Mouse (Mus musculus): Measurements from ENCODE around the gene Ttll1. TPM values are rescaled to one million over a fixed set of nuclear protein-coding genes. Genes with fewer than 3 reads are reported as not detected.

Ttll1 gene
- total and polyA plus RNA-seq, 2 experiments from 2014 or later, result 39.2 to 104 TPM

DNA sequence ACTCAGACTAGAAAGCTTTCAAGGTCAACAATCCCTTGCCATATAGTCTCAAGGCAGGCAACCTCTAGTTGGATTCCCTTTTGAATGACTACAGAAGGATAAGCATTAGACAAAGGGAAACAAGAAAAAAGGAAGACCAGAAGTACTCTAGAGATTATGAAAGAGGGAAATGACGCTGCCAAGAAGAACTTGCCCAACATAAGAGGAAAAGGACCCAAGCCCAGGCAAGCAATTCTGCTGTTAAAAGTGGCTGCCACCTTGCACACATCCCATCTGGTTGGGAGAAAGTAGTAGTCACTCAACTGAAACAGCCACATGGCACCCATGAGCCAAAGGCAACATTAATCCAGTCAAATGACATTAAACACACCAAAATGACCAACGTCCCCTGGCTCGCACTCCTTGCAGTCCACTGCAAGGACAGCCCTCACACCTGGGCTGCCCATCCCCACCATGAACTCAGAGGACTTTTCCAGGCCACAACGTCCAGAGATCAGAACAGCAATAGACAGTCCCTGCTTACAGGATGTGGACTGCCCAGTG, 68.1 kb downstream of the Ttll1 start:
- DNase-seq (ENCODE audit: low spot score), result no peak
- H3K9me3 ChIP-seq (ENCODE audit: low read length), result no peaks in the 10 kb centered on the region
- no peak overlapping the region for H3K4me3 ChIP-seq (ENCODE audit: low read length)
- H3K4me2 ChIP-seq (ENCODE audit: low read depth, low read length), result no peak overlapping the region
- H3K36me3 ChIP-seq (ENCODE audit: insufficient read depth, low read length), result no peaks in the 10 kb centered on the region
- no peaks in the 10 kb centered on the region for H3K27me3 ChIP-seq (ENCODE audit: insufficient read depth, low read length)
- H3K9ac ChIP-seq (replicated peaks; ENCODE audit: low read length), result no peak overlapping the region
- 87% methylated on average over 4 of the region's 4 CpGs for WGBS
- H3K27ac ChIP-seq, result no peak overlapping the region
- no peaks in the 10 kb centered on the region for H3K4me1 ChIP-seq (ENCODE audit: insufficient read depth, low read length)
- TF ChIP-seq CTCF (IDR thresholded peaks at IDR 0.05; ENCODE audit: low read depth), result no peak
- ATAC-seq, result no peak

DNA sequence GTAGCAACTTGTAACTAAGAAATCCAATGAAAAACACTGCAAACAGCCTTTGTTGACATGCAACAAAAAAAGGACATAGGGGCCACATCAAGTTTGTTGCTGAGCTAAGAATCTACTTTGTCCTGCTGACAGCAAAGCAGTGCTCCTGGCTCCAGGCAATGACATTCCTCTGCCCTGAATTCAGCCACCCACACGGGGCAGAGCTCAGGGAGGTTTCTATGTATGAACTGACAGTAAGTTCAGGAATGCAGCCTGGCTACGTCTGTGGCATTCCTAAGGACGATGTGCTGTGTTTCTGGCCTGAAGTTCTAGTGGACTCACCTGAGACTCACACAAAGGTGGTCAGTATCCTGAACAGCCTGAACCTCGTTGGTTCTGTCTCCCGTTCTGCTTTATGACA, 70.0 kb downstream of the Ttll1 start:
- no peak for TF ChIP-seq CTCF (IDR thresholded peaks at IDR 0.05; ENCODE audit: low read depth)
- Histone ChIP-seq H3K4me3 (ENCODE audit: low read length) (no peak overlapping the region), H3K36me3 (ENCODE audit: insufficient read depth, low read length) (no peaks in the 10 kb centered on the region), H3K4me1 (ENCODE audit: insufficient read depth, low read length) (no peaks in the 10 kb centered on the region), H3K27ac (no peak overlapping the region), H3K9me3 (ENCODE audit: low read length) (no peaks in the 10 kb centered on the region), H3K4me2 (ENCODE audit: low read depth, low read length) (no peak overlapping the region), H3K27me3 (ENCODE audit: insufficient read depth, low read length) (no peaks in the 10 kb centered on the region), H3K9ac (replicated peaks; ENCODE audit: low read length) (no peak overlapping the region)
- WGBS, result 75% methylated on average over 5 of the region's 5 CpGs
- ATAC-seq (no peak), DNase-seq (ENCODE audit: low spot score) (no peak)

DNA sequence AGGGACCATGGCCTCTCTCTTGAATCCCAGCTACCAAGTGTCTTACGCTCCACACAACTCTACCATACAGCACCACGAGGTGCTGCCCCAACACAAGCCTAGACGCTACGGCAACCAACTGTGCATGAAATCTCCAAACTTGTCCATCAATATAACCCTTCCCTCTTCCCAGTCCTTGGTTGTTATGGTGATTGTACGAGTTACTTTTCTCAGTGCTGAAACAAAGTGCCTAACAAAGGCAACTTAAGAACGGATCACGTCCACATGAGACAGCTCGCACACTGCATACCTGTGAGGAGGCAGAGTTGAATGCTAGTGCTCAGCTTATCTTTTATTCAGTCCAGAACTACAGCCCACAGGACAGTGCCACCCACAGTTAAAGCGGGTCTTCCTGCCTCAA, 74.2 kb downstream of the Ttll1 start:
- peak; percentile 13; the same call in 1 of the 2 replicates for TF ChIP-seq CTCF (IDR thresholded peaks at IDR 0.05; ENCODE audit: low read depth)
- Histone ChIP-seq H3K9ac (replicated peaks; ENCODE audit: low read length) (no peak overlapping the region), H3K4me3 (ENCODE audit: low read length) (no peak overlapping the region), H3K9me3 (ENCODE audit: low read length) (no peaks in the 10 kb centered on the region), H3K4me2 (ENCODE audit: low read depth, low read length) (no peak overlapping the region), H3K27me3 (ENCODE audit: insufficient read depth, low read length) (no peaks in the 10 kb centered on the region), H3K27ac (no peak overlapping the region), H3K4me1 (ENCODE audit: insufficient read depth, low read length) (no peaks in the 10 kb centered on the region), H3K36me3 (ENCODE audit: insufficient read depth, low read length) (no peaks in the 10 kb centered on the region)
- DNase-seq (ENCODE audit: low spot score) (no peak), ATAC-seq (no peak)
- WGBS, result 58% methylated on average over 9 of the region's 9 CpGs

DNA sequence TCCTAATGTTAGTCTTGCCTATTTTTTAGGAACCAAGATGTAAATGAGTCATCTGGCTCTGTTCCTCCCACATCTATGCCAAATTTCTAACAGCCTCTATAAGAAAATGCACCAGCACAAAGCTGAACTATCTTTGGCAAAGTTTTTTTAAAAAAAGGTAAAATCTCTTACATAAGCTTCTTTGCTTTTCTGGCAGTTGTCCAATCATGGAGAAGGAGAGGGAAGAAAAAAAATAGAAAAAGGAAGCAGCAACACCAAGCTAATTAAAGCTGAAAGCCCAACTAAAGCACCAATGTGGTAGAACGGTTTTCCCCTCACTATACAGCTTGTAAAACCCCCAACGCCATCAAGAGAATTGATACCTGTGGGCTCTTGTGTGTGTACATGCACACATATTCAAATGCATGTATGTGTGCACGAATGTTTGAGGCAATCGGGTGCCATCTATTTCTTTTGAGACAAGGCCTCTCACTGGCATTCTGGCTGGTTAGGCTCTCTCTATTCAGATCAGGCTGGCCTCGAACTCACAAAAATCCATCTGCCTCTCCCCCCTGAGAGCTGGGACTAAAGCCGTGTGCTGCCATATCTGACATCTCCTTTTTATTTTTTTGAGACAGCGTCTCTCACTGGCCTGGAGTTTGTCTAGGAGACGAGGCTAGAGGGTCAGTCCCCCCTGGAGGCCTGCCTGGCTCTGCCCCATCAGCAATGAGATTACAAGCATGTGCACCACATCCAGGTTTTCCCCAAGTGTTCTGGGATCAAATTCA, 75.2 kb downstream of the Ttll1 start:
- Histone ChIP-seq H3K4me3 (ENCODE audit: low read length) (no peak overlapping the region), H3K27me3 (ENCODE audit: insufficient read depth, low read length) (no peaks in the 10 kb centered on the region), H3K4me2 (ENCODE audit: low read depth, low read length) (no peak overlapping the region), H3K27ac (no peak overlapping the region), H3K36me3 (ENCODE audit: insufficient read depth, low read length) (no peaks in the 10 kb centered on the region), H3K9ac (replicated peaks; ENCODE audit: low read length) (no peak overlapping the region), H3K9me3 (ENCODE audit: low read length) (no peaks in the 10 kb centered on the region), H3K4me1 (ENCODE audit: insufficient read depth, low read length) (no peaks in the 10 kb centered on the region)
- 74% methylated on average over 8 of the region's 8 CpGs for WGBS
- no peak for ATAC-seq
- no peak for TF ChIP-seq CTCF (IDR thresholded peaks at IDR 0.05; ENCODE audit: low read depth)
- DNase-seq (ENCODE audit: low spot score), result peak; percentile 25

DNA sequence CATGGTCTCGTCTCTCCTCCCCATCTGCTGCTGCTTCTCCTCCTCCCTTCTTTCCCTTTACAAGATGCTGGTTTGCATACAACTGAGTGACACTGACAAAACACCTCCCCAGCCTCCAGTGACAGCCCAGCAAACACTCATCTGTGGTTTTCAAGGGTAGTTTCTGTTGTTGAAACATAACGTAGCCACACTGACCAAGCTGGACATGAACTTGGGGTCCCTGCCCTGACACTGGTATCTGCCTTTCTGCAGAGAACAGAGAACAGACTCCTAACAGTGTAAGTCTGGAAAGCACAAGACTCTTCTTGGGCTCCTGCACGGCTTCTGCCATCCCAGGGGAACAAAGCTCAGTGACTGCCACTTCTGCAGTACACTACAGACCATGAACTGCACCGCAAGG, 76.0 kb downstream of the Ttll1 start:
- Histone ChIP-seq H3K4me2 (ENCODE audit: low read depth, low read length) (no peak overlapping the region), H3K4me3 (ENCODE audit: low read length) (no peak overlapping the region), H3K4me1 (ENCODE audit: insufficient read depth, low read length) (no peaks in the 10 kb centered on the region), H3K36me3 (ENCODE audit: insufficient read depth, low read length) (no peaks in the 10 kb centered on the region), H3K9ac (replicated peaks; ENCODE audit: low read length) (no peak overlapping the region), H3K9me3 (ENCODE audit: low read length) (no peaks in the 10 kb centered on the region), H3K27me3 (ENCODE audit: insufficient read depth, low read length) (no peaks in the 10 kb centered on the region), H3K27ac (no peak overlapping the region)
- ATAC-seq, result no peak
- 77% methylated on average over 4 of the region's 4 CpGs for WGBS
- no peak for DNase-seq (ENCODE audit: low spot score)
- TF ChIP-seq CTCF (IDR thresholded peaks at IDR 0.05; ENCODE audit: low read depth), result no peak

Small RNA genes lying within 50 kb of the gene (microRNA-seq; reads per million reads assigned to microRNA genes)
- gene Gm24575, result 0 reads per million in 2 experiments

Other genes with a start within 250 kb of the Ttll1 start
- gene Arfgap3, start 160.6 kb downstream of the Ttll1 start, total RNA-seq (2014; rRNA removed), result 49.6 and 59.3 TPM in 2 replicates
- 31.0 and 33.4 TPM in 2 replicates for gene Arfgap3, start 160.6 kb downstream of the Ttll1 start, polyA plus RNA-seq (2015; fragmentation: Nextera tagmentation; extraction: Ambion mirVana)
- gene Pacsin2, start 46.3 kb downstream of the Ttll1 start, total RNA-seq (2014; rRNA removed), result 18.7 and 19.5 TPM in 2 replicates
- 19.3 and 20.0 TPM in 2 replicates for gene Pacsin2, start 46.3 kb downstream of the Ttll1 start, polyA plus RNA-seq (2015; fragmentation: Nextera tagmentation; extraction: Ambion mirVana)
- 0.16 and 0.97 TPM in 2 replicates for gene Bik, start 16.0 kb upstream of the Ttll1 start, total RNA-seq (2014; rRNA removed)
- gene Bik, start 16.0 kb upstream of the Ttll1 start, polyA plus RNA-seq (2015; fragmentation: Nextera tagmentation; extraction: Ambion mirVana), result 0.68 and 1.3 TPM in 2 replicates
- 5.0 and 9.6 TPM in 2 replicates for gene Tspo, start 52.7 kb upstream of the Ttll1 start, total RNA-seq (2014; rRNA removed)
- 17.1 and 17.3 TPM in 2 replicates for gene Tspo, start 52.7 kb upstream of the Ttll1 start, polyA plus RNA-seq (2015; fragmentation: Nextera tagmentation; extraction: Ambion mirVana)
- gene Mcat, start 52.9 kb upstream of the Ttll1 start, total RNA-seq (2014; rRNA removed), result 50.1 and 54.2 TPM in 2 replicates
- gene Mcat, start 52.9 kb upstream of the Ttll1 start, polyA plus RNA-seq (2015; fragmentation: Nextera tagmentation; extraction: Ambion mirVana), result 35.2 and 36.9 TPM in 2 replicates
- gene Ttll12, start 84.3 kb upstream of the Ttll1 start, total RNA-seq (2014; rRNA removed), result 56.9 and 60.6 TPM in 2 replicates
- gene Ttll12, start 84.3 kb upstream of the Ttll1 start, polyA plus RNA-seq (2015; fragmentation: Nextera tagmentation; extraction: Ambion mirVana), result 31.3 and 32.6 TPM in 2 replicates
- gene Scube1, start 214.1 kb upstream of the Ttll1 start, total RNA-seq (2014; rRNA removed), result 13.4 TPM in 2 replicates
- 3.2 and 3.3 TPM in 2 replicates for gene Scube1, start 214.1 kb upstream of the Ttll1 start, polyA plus RNA-seq (2015; fragmentation: Nextera tagmentation; extraction: Ambion mirVana)

Measured in hindbrain, postnatal 0 days (tissue).